Mouse (Mus musculus): ENCODE data around the gene Tec.

Tec gene

GRCm38 (mm10) chr5:72761237-72761636, 107.0 kb downstream of the Tec start:
- in situ Hi-C loops (cut with MboI; ENCODE audit: low pct_unique_long_range_greater_than_20kb in 1 of 2, low sequenced_read_pairs in 2 of 2, unreplicated experiment in 1 of 2) = no loop called here

GRCm38 (mm10) chr5:72758925-72759924, 109.1 kb downstream of the Tec start:
- in situ Hi-C loops (cut with MboI; ENCODE audit: low pct_unique_long_range_greater_than_20kb in 1 of 2, low sequenced_read_pairs in 2 of 2, unreplicated experiment in 1 of 2) = no loop called here

GRCm38 (mm10) chr5:72757155-72757773, 111.0 kb downstream of the Tec start:
- in situ Hi-C loops (cut with MboI; ENCODE audit: low pct_unique_long_range_greater_than_20kb in 1 of 2, low sequenced_read_pairs in 2 of 2, unreplicated experiment in 1 of 2) = no loop called here

- in situ Hi-C loops (cut with MboI; ENCODE audit: low pct_unique_long_range_greater_than_20kb in 1 of 2, low sequenced_read_pairs in 2 of 2, unreplicated experiment in 1 of 2) = no loop called here
Observed at GRCm38 (mm10) chr5:72755941-72756340, 112.3 kb downstream of the Tec start.

GRCm38 (mm10) chr5:72755035-72755434, 113.2 kb downstream of the Tec start:
- in situ Hi-C loops (cut with MboI; ENCODE audit: low pct_unique_long_range_greater_than_20kb in 1 of 2, low sequenced_read_pairs in 2 of 2, unreplicated experiment in 1 of 2) = no loop called here

- in situ Hi-C loops (cut with MboI; ENCODE audit: low pct_unique_long_range_greater_than_20kb in 1 of 2, low sequenced_read_pairs in 2 of 2, unreplicated experiment in 1 of 2) = no loop called here
Observed at GRCm38 (mm10) chr5:72752585-72752984, 115.7 kb downstream of the Tec start, which contains the start of gene Txk. TSS of gene Txk (minus strand) at chr5:72752777.

GRCm38 (mm10) chr5:72751056-72751758, 117.1 kb downstream of the Tec start:
- in situ Hi-C loops (cut with MboI; ENCODE audit: low pct_unique_long_range_greater_than_20kb in 1 of 2, low sequenced_read_pairs in 2 of 2, unreplicated experiment in 1 of 2) = no loop called here

GRCm38 (mm10) chr5:72750226-72750625, 118.1 kb downstream of the Tec start:
- in situ Hi-C loops (cut with MboI; ENCODE audit: low pct_unique_long_range_greater_than_20kb in 1 of 2, low sequenced_read_pairs in 2 of 2, unreplicated experiment in 1 of 2) = no loop called here

GRCm38 (mm10) chr5:72748659-72749265, 119.5 kb downstream of the Tec start:
- in situ Hi-C loops (cut with MboI; ENCODE audit: low pct_unique_long_range_greater_than_20kb in 1 of 2, low sequenced_read_pairs in 2 of 2, unreplicated experiment in 1 of 2) = no loop called here

GRCm38 (mm10) chr5:72747384-72747783, 120.9 kb downstream of the Tec start:
- in situ Hi-C loops (cut with MboI; ENCODE audit: low pct_unique_long_range_greater_than_20kb in 1 of 2, low sequenced_read_pairs in 2 of 2, unreplicated experiment in 1 of 2) = no loop called here

- in situ Hi-C loops (cut with MboI; ENCODE audit: low pct_unique_long_range_greater_than_20kb in 1 of 2, low sequenced_read_pairs in 2 of 2, unreplicated experiment in 1 of 2) = no loop called here
Observed at GRCm38 (mm10) chr5:72746461-72746860, 121.8 kb downstream of the Tec start.

- in situ Hi-C loops (cut with MboI; ENCODE audit: low pct_unique_long_range_greater_than_20kb in 1 of 2, low sequenced_read_pairs in 2 of 2, unreplicated experiment in 1 of 2) = no loop called here
Observed at GRCm38 (mm10) chr5:72743103-72743502, 125.2 kb downstream of the Tec start.

GRCm38 (mm10) chr5:72736868-72737267, 131.4 kb downstream of the Tec start:
- in situ Hi-C loops (cut with MboI; ENCODE audit: low pct_unique_long_range_greater_than_20kb in 1 of 2, low sequenced_read_pairs in 2 of 2, unreplicated experiment in 1 of 2) = no loop called here

GRCm38 (mm10) chr5:72736437-72736836, 131.8 kb downstream of the Tec start:
- in situ Hi-C loops (cut with MboI; ENCODE audit: low pct_unique_long_range_greater_than_20kb in 1 of 2, low sequenced_read_pairs in 2 of 2, unreplicated experiment in 1 of 2) = no loop called here

- in situ Hi-C loops (cut with MboI; ENCODE audit: low pct_unique_long_range_greater_than_20kb in 1 of 2, low sequenced_read_pairs in 2 of 2, unreplicated experiment in 1 of 2) = no loop called here
Observed at GRCm38 (mm10) chr5:72735763-72736162, 132.5 kb downstream of the Tec start.

- in situ Hi-C loops (cut with MboI; ENCODE audit: low pct_unique_long_range_greater_than_20kb in 1 of 2, low sequenced_read_pairs in 2 of 2, unreplicated experiment in 1 of 2) = no loop called here
Observed at GRCm38 (mm10) chr5:72732885-72733284, 135.4 kb downstream of the Tec start.

GRCm38 (mm10) chr5:72725404-72725803, 142.9 kb downstream of the Tec start:
- in situ Hi-C loops (cut with MboI; ENCODE audit: low pct_unique_long_range_greater_than_20kb in 1 of 2, low sequenced_read_pairs in 2 of 2, unreplicated experiment in 1 of 2) = no loop called here

- in situ Hi-C loops (cut with MboI; ENCODE audit: low pct_unique_long_range_greater_than_20kb in 1 of 2, low sequenced_read_pairs in 2 of 2, unreplicated experiment in 1 of 2) = loop anchor here in 1 of 2 experiments (25.0 kb wide), 1 partner anchor 361 kb away; no protein-coding TSS in a partner anchor
Observed at GRCm38 (mm10) chr5:72723429-72723828, 144.9 kb downstream of the Tec start.
